Mouse (Mus musculus) heart, postnatal 36 days (tissue): ENCODE data around the gene Mtch1. TPM values are rescaled to one million over a fixed set of nuclear protein-coding genes. Genes with fewer than 3 reads are reported as not detected.
"Not testable (repeated sequence)": the region's sequence is repeated elsewhere in the genome, so short reads cannot be mapped to it uniquely, and the experiment has no call there.

Experiments used
- DNase-seq, 2 experiments: peaks; one replicate each; pipeline ENCODE4 v3.0.0; 2021 to 2022
- intact Hi-C: fragments of 180-260 bp; cut with DNase I; formaldehyde crosslinking; loops from one replicate; pipeline ENCODE4 v1.15.1; 2025
- total RNA-seq, 2 experiments: library from RNA; stranded (reverse); gene quantifications; 2 replicates each; pipeline ENCODE4 v1.2.3; 2021

Mtch1 gene
- total RNA-seq, 2 experiments from 2014 or later, result 201 to 211 TPM

- intact Hi-C loops, result no loop called here
- no peak for DNase-seq
Measured at GRCm38 (mm10) chr17:29365105-29365621, 17.4 kb upstream of the Mtch1 start.

GRCm38 (mm10) chr17:29363109-29363508 is 15.4 kb upstream of the Mtch1 start:
- intact Hi-C loops, result no loop called here
- no peak for DNase-seq

GRCm38 (mm10) chr17:29361982-29362691 is 14.4 kb upstream of the Mtch1 start:
- no peak for DNase-seq

GRCm38 (mm10) chr17:29360761-29361221 is 13.1 kb upstream of the Mtch1 start, which contains the start of gene Fgd2:
Gene Fgd2, plus strand, starts transcription at chr17:29360914.
- intact Hi-C loops, result no loop called here
- DNase-seq, result no peak

More at GRCm38 (mm10) chr17:29361982-29362691, 14.4 kb upstream of the Mtch1 start:
- intact Hi-C loops, result no loop called here

- no peak for DNase-seq
- intact Hi-C loops, result no loop called here
Measured at GRCm38 (mm10) chr17:29358928-29359327, 11.2 kb upstream of the Mtch1 start.

- no peak for DNase-seq
- intact Hi-C loops, result no loop called here
Measured at GRCm38 (mm10) chr17:29356882-29357281, 9.1 kb upstream of the Mtch1 start.

- DNase-seq, result peak in 1 of 2 experiments; percentile 75
- intact Hi-C loops, result no loop called here
Measured at GRCm38 (mm10) chr17:29356479-29356856, 8.7 kb upstream of the Mtch1 start.

GRCm38 (mm10) chr17:29355841-29356478 is 8.2 kb upstream of the Mtch1 start:
- intact Hi-C loops, result no loop called here
- peak; percentile 77 to 82 for DNase-seq

GRCm38 (mm10) chr17:29355461-29355840 is 7.7 kb upstream of the Mtch1 start:
- intact Hi-C loops, result no loop called here

GRCm38 (mm10) chr17:29351056-29351455 is 3.3 kb upstream of the Mtch1 start:
- intact Hi-C loops, DNase-seq: not testable (repeated sequence)

More at GRCm38 (mm10) chr17:29355461-29355840, 7.7 kb upstream of the Mtch1 start:
- no peak for DNase-seq

- intact Hi-C loops, result no loop called here
Measured at GRCm38 (mm10) chr17:29348996-29349395, 1.3 kb upstream of the Mtch1 start.

GRCm38 (mm10) chr17:29347126-29347644 is 549 bp downstream of the Mtch1 start:
- intact Hi-C loops, result loop anchor here (2.0 kb wide), 2 partner anchors 42 to 78 kb away; partner anchors contain the start of gene BC004004
- peak in 1 of 2 experiments; percentile 20 for DNase-seq

More at GRCm38 (mm10) chr17:29348996-29349395, 1.3 kb upstream of the Mtch1 start:
- no peak for DNase-seq

GRCm38 (mm10) chr17:29346496-29347125 is 1.1 kb downstream of the Mtch1 start:
- intact Hi-C loops, result loop anchor here (2.0 kb wide), 2 partner anchors 42 to 78 kb away; partner anchors contain the start of gene BC004004
- DNase-seq, result peak in 1 of 2 experiments; percentile 47

GRCm38 (mm10) chr17:29345272-29345671 is 2.5 kb downstream of the Mtch1 start:
- intact Hi-C loops, result no loop called here

GRCm38 (mm10) chr17:29343241-29343640 is 4.5 kb downstream of the Mtch1 start:
- intact Hi-C loops, result no loop called here
- peak in 1 of 2 experiments; percentile 3 for DNase-seq

More at GRCm38 (mm10) chr17:29345272-29345671, 2.5 kb downstream of the Mtch1 start:
- DNase-seq, result no peak

- intact Hi-C loops, result no loop called here
- peak; percentile 67 to 75 for DNase-seq
Measured at GRCm38 (mm10) chr17:29342010-29342910, 5.5 kb downstream of the Mtch1 start.

- DNase-seq, result peak; percentile 44 to 57
- intact Hi-C loops, result no loop called here
Measured at GRCm38 (mm10) chr17:29341591-29342003, 6.1 kb downstream of the Mtch1 start.

- intact Hi-C loops, result no loop called here
- DNase-seq, result peak; percentile 30 to 60
Measured at GRCm38 (mm10) chr17:29340406-29341261, 7.1 kb downstream of the Mtch1 start.
